Mouse (Mus musculus) liver, adult 2 months (tissue): ENCODE data around the gene Ackr2.

Source experiments
- CTCF ChIP-seq: fragments of 200-500 bp; IDR thresholded peaks from 2 replicates; pipeline ENCODE4 v1.5.1; 2011; ENCODE audit warnings: low read depth, low read length, control low read depth
- POLR2A ChIP-seq: fragments of 200-500 bp; IDR thresholded peaks from 2 replicates; pipeline ENCODE4 v1.6.1; 2011; ENCODE audit warnings: low read length, control low read depth; ENCODE audit not compliant: insufficient read depth; ENCODE audit errors: extremely low read depth

GRCm38 (mm10) chr9:121864837-121865236 is 33.3 kb upstream of the Ackr2 start:
- TF ChIP-seq CTCF (no peak), POLR2A (no peak)
